Mouse (Mus musculus) CH12.LX (cell line): ENCODE data around the gene Fryl. TPM values are rescaled to one million over a fixed set of nuclear protein-coding genes. Genes with fewer than 3 reads are reported as not detected.

Source experiments
- DNase-seq: peaks from one replicate; pipeline ENCODE4 v3.0.0-alpha.2; 2013; ENCODE audit errors: extremely low read depth
- H3K27ac ChIP-seq: 2 replicates; pipeline ENCODE4 v1.5.1; 2012; ENCODE audit warnings: low read depth, mild to moderate bottlenecking, control low read depth, moderate library complexity; ENCODE audit not compliant: insufficient read depth
- H3K27me3 ChIP-seq: replicated peaks from 2 replicates; pipeline ENCODE3; 2012; ENCODE audit warnings: inconsistent platforms
- H3K36me3 ChIP-seq, 2 experiments: replicated peaks in 1 of 2; 2 replicates each; pipeline versions ENCODE3 to v1.6.1; 2012; ENCODE audit warnings: inconsistent platforms in 1 of 2, low read length in 1 of 2, mild to moderate bottlenecking in 1 of 2, mixed read lengths in 1 of 2, moderate library complexity in 1 of 2; ENCODE audit not compliant: control insufficient read depth in 1 of 2, insufficient read depth in 1 of 2
- H3K4me1 ChIP-seq, 2 experiments: 2 replicates each; pipeline ENCODE4 v1.6.1; 2012; ENCODE audit warnings: inconsistent platforms in 1 of 2, moderate library complexity in 1 of 2; ENCODE audit not compliant: insufficient read depth in 2 of 2, control insufficient read depth in 1 of 2
- H3K4me2 ChIP-seq: 2 replicates; pipeline ENCODE4 v1.6.1; 2012; ENCODE audit warnings: low read depth, mild to moderate bottlenecking, control low read depth; ENCODE audit not compliant: poor library complexity, insufficient read depth, severe bottlenecking
- H3K4me3 ChIP-seq, 3 experiments: fragments of 150-350 bp in 1 of 3; sonication (generic) in 1 of 3; replicated peaks in 1 of 3; 2 replicates each; pipeline versions ENCODE3 to v1.5.1; 2011 to 2012; ENCODE audit warnings: low read depth in 2 of 3, low read length in 2 of 3, mild to moderate bottlenecking in 2 of 3, moderate library complexity in 2 of 3, control low read depth in 1 of 3, improper control_type of control experiment in 1 of 3, inconsistent platforms in 1 of 3, mixed read lengths in 1 of 3; ENCODE audit not compliant: poor library complexity in 1 of 3
- H3K79me2 ChIP-seq: replicated peaks from 2 replicates; pipeline ENCODE4 v1.6.1; 2012; ENCODE audit warnings: mild to moderate bottlenecking, moderate library complexity; ENCODE audit not compliant: control insufficient read depth, poor library complexity, insufficient read depth, severe bottlenecking; ENCODE audit errors: extremely low read depth
- H3K9ac ChIP-seq: 2 replicates; pipeline ENCODE4 v1.6.1; 2012; ENCODE audit warnings: low read depth, mild to moderate bottlenecking, control low read depth, moderate library complexity; ENCODE audit not compliant: insufficient read depth
- H3K9me3 ChIP-seq: replicated peaks from 2 replicates; pipeline ENCODE3; 2012; ENCODE audit warnings: low read length, inconsistent platforms, mixed read lengths
- BHLHE40 ChIP-seq: IDR thresholded peaks from 2 replicates; pipeline ENCODE4 v1.6.1; 2011; ENCODE audit warnings: mild to moderate bottlenecking, low read depth, low read length, improper control_type of control experiment
- CHD1 ChIP-seq: IDR thresholded peaks from 2 replicates; pipeline ENCODE4 v1.6.1; 2012; ENCODE audit warnings: low read depth, low read length, improper control_type of control experiment, inconsistent platforms
- CHD2 ChIP-seq: IDR thresholded peaks from 2 replicates; pipeline ENCODE4 v1.6.1; 2011; ENCODE audit warnings: low read length, improper control_type of control experiment
- CTCF ChIP-seq, 2 experiments: IDR thresholded peaks in 1 of 2; conservative IDR thresholded peaks in 1 of 2; 2 replicates each; pipeline ENCODE4 v1.5.1; 2011 to 2012; ENCODE audit warnings: low read depth in 2 of 2, low read length in 2 of 2, improper control_type of control experiment in 1 of 2, inconsistent platforms in 1 of 2, mild to moderate bottlenecking in 1 of 2, moderate library complexity in 1 of 2
- EP300 ChIP-seq: IDR thresholded peaks from 2 replicates; pipeline ENCODE4 v1.6.1; 2011; ENCODE audit warnings: low read length, improper control_type of control experiment
- ETS1 ChIP-seq: conservative IDR thresholded peaks from 2 replicates; pipeline ENCODE4 v1.6.1; 2012; ENCODE audit warnings: low read depth, mild to moderate bottlenecking, inconsistent platforms, low read length, improper control_type of control experiment, moderate library complexity
- HCFC1 ChIP-seq: IDR thresholded peaks from 2 replicates; pipeline ENCODE4 v1.6.1; 2012; ENCODE audit warnings: low read depth, mild to moderate bottlenecking, inconsistent platforms, low read length, improper control_type of control experiment
- JUND ChIP-seq: conservative IDR thresholded peaks from 2 replicates; pipeline ENCODE4 v1.6.1; 2011; ENCODE audit warnings: low read depth, low read length, improper control_type of control experiment
- MAFK ChIP-seq: IDR thresholded peaks from 2 replicates; pipeline ENCODE4 v1.6.1; 2011; ENCODE audit warnings: low read length, improper control_type of control experiment; ENCODE audit not compliant: insufficient replicate concordance
- MAX ChIP-seq: IDR thresholded peaks from 2 replicates; pipeline ENCODE4 v1.6.1; 2011; ENCODE audit warnings: low read length, improper control_type of control experiment
- MAZ ChIP-seq: IDR thresholded peaks from 2 replicates; pipeline ENCODE4 v1.6.1; 2012; ENCODE audit warnings: low read depth, mild to moderate bottlenecking, inconsistent platforms, low read length, improper control_type of control experiment, moderate library complexity
- MEF2A ChIP-seq: IDR thresholded peaks from 2 replicates; pipeline ENCODE4 v1.6.1; 2014; ENCODE audit warnings: low read depth, mild to moderate bottlenecking, inconsistent platforms, low read length, improper control_type of control experiment, borderline replicate concordance
- MXI1 ChIP-seq: IDR thresholded peaks from 2 replicates; pipeline ENCODE4 v1.6.1; 2011; ENCODE audit warnings: mild to moderate bottlenecking, low read depth, low read length, improper control_type of control experiment
- NRF1 ChIP-seq: IDR thresholded peaks from 2 replicates; pipeline ENCODE4 v1.6.1; 2014; ENCODE audit warnings: low read depth, mild to moderate bottlenecking, inconsistent platforms, low read length, improper control_type of control experiment, moderate library complexity
- PAX5 ChIP-seq: IDR thresholded peaks from 2 replicates; pipeline ENCODE4 v1.6.1; 2012; ENCODE audit warnings: low read length, inconsistent platforms, mixed read lengths
- POLR2A ChIP-seq: IDR thresholded peaks from 2 replicates; pipeline ENCODE4 v1.6.1; 2011; ENCODE audit warnings: low read depth, mild to moderate bottlenecking, improper control_type of control experiment, low read length
- RCOR1 ChIP-seq: conservative IDR thresholded peaks from 2 replicates; pipeline ENCODE4 v1.6.1; 2012; ENCODE audit warnings: low read depth, mild to moderate bottlenecking, inconsistent platforms, low read length, improper control_type of control experiment
- SIN3A ChIP-seq: IDR thresholded peaks from 2 replicates; pipeline ENCODE4 v1.6.1; 2012; ENCODE audit warnings: low read length, improper control_type of control experiment, inconsistent platforms
- SMC3 ChIP-seq: IDR thresholded peaks from 2 replicates; pipeline ENCODE4 v1.6.1; 2011; ENCODE audit warnings: low read depth, low read length, improper control_type of control experiment
- TBP ChIP-seq: conservative IDR thresholded peaks from 2 replicates; pipeline ENCODE4 v1.6.1; 2011; ENCODE audit warnings: low read depth, low read length, improper control_type of control experiment
- TCF12 ChIP-seq: IDR thresholded peaks from 2 replicates; pipeline ENCODE4 v1.6.1; 2014; ENCODE audit warnings: low read depth, mild to moderate bottlenecking, inconsistent platforms, low read length, improper control_type of control experiment
- UBTF ChIP-seq: IDR thresholded peaks from 2 replicates; pipeline ENCODE4 v1.6.1; 2012; ENCODE audit warnings: low read depth, mild to moderate bottlenecking, inconsistent platforms, low read length, improper control_type of control experiment, moderate library complexity
- USF1 ChIP-seq: IDR thresholded peaks from 2 replicates; pipeline ENCODE4 v1.6.1; 2014; ENCODE audit warnings: low read depth, mild to moderate bottlenecking, inconsistent platforms, low read length, improper control_type of control experiment
- ZC3H11A ChIP-seq: IDR thresholded peaks from 2 replicates; pipeline ENCODE4 v1.6.1; 2012; ENCODE audit warnings: low read depth, mild to moderate bottlenecking, inconsistent platforms, low read length, improper control_type of control experiment
- ZMIZ1 ChIP-seq: IDR thresholded peaks from 2 replicates; pipeline ENCODE4 v1.6.1; 2012; ENCODE audit warnings: low read depth, mild to moderate bottlenecking, inconsistent platforms, low read length, improper control_type of control experiment
- ZNF384 ChIP-seq: IDR thresholded peaks from 2 replicates; pipeline ENCODE4 v1.6.1; 2012; ENCODE audit warnings: low read depth, low read length, improper control_type of control experiment, inconsistent platforms
- dilution Hi-C: fragments of 300-500 bp; cut with MboI; formaldehyde crosslinking; loops from 2 replicates; pipeline ENCODE4 v1.14.3; 2020; ENCODE audit warnings: low sequenced_read_pairs; ENCODE audit not compliant: extremely low pct_unique_long_range_greater_than_20kb, extremely low pct_ligation_motif_present
- in situ Hi-C: fragments of 300-500 bp; cut with MboI; formaldehyde crosslinking; loops from 3 replicates; pipeline ENCODE4 v1.14.3; 2019; ENCODE audit warnings: low sequenced_read_pairs, low pct_ligation_motif_present, low pct_unique_long_range_greater_than_20kb, mixed read lengths
- polyA plus RNA-seq: library from polyadenylated mRNA; unstranded; fragments of >175 nt; gene quantifications from 2 replicates; pipeline ENCODE4 v1.2.1, GENCODE M21; 2012; ENCODE audit warnings: low read depth; ENCODE audit not compliant: insufficient read length
- total RNA-seq, 2 experiments: library from RNA; depleted of rRNA; stranded (reverse); fragments of 300-350 nt in 1 of 2; fragments of >200 nt in 1 of 2; gene quantifications; 2 replicates each; pipeline ENCODE4 v1.2.3; 2012 to 2014

The Fryl gene
- total and polyA plus RNA-seq, 3 experiments = 23.2 to 38.4 (median 31.3) TPM

DNA sequence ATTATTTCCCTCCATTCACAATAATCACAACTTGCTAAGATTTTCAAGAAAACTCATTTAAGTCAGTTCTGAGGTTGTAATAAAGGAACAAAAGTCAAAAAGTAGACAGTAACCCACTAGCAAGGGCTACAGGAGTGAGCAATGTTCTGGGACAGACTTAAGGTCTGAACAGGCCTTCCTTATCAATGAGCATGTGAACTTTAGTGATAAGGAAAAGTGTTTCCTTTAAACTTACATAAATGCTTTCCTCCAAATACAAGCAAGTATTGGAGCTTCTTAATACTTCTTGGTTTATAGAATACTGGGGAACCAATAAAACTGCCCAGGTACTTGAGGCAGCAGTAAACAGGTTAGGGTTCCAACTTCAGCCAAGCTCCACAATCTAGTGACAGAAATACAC, 3.7 kb downstream of the Fryl start:
- dilution Hi-C loops = no loop called here
- H3K36me3 ChIP-seq = peaks cover 0 to 24% of the 10 kb centered on the region in 2 experiments

DNA sequence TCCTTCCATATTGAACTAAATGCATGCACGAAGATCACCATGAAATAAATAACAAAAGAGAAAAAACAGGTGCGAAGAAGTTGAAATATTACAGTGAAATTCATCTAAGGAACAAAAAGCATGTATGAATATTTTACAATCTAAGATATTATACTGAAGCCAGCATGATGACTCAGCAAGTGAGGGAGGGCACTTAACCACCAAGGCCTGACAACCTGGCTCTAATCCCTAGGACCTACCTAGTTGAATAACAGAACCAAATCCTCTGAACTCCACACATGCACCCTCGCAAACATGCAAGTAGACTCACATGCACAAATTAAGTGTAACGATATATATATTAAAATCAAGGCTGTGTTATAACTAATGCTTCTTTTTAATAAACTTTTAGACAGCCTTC, 7.1 kb downstream of the Fryl start:
- peaks cover 40% of the 10 kb centered on the region for H3K79me2 ChIP-seq
- no peak for DNase-seq
- no peak overlapping the region for H3K4me3 ChIP-seq
- H3K4me1 ChIP-seq = peaks cover 4 to 44% of the 10 kb centered on the region in 2 experiments; a peak in 3 of 4 replicates
- no peaks in the 10 kb centered on the region for H3K27me3 ChIP-seq
- H3K4me2 ChIP-seq = no peak overlapping the region
- TF ChIP-seq JUND = no peak
- TF ChIP-seq, all 38 proteins: peak for 0
- Histone ChIP-seq H3K36me3 (peaks cover 0 to 37% of the 10 kb centered on the region in 2 experiments), H3K27ac (no peak overlapping the region), H3K9ac (no peak overlapping the region), H3K9me3 (no peaks in the 10 kb centered on the region)
- dilution Hi-C loops (no loop called here), in situ Hi-C loops (no loop called here)

More for the DNA sequence above, 3.7 kb downstream of the Fryl start:
- H3K79me2 ChIP-seq = peaks cover 49% of the 10 kb centered on the region
- no peak overlapping the region for H3K4me2 ChIP-seq
- no peaks in the 10 kb centered on the region for H3K27me3 ChIP-seq
- no peak for DNase-seq
- H3K27ac ChIP-seq = no peak overlapping the region
- TF ChIP-seq POLR2A (no peak), TBP (no peak), CTCF (conservative IDR thresholded peaks at IDR 0.05 in 1 of 2, IDR thresholded peaks at IDR 0.05 in 1 of 2; ENCODE audit: low read depth in 2 of 2, low read length in 2 of 2) (no peak), CHD1 (no peak), HCFC1 (no peak), JUND (no peak), USF1 (no peak), BHLHE40 (no peak), ZNF384 (no peak), CHD2 (no peak)
- peaks cover 4 to 37% of the 10 kb centered on the region in 2 experiments; a peak in 3 of 4 replicates for H3K4me1 ChIP-seq
- H3K4me3 ChIP-seq = no peak overlapping the region
- in situ Hi-C loops = loop anchor here (10.0 kb wide), 1 partner anchor 48 kb away; no protein-coding TSS in a partner anchor
- H3K9ac ChIP-seq = no peak overlapping the region
- no peaks in the 10 kb centered on the region for H3K9me3 ChIP-seq

DNA sequence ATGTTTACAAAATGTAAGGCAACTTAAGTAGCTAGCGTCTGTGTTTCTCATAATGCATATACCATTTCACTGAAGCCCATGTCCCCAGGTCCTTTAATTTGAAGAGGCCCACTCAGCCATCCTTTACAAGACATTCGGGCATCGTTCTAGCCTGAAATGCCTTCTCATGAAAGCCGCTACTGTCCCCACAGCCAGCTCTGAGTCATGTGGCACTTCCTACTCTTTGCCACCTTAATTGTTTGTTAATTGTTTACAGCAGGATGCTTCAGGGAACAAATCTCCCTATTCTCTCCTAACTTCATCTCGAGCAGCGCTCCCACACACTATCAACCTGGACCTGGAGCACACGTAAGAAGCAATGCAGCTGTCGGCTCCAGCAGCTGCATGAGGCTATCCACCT, 8.2 kb downstream of the Fryl start:
- Histone ChIP-seq H3K27ac (no peak overlapping the region), H3K9me3 (no peaks in the 10 kb centered on the region), H3K4me2 (no peak overlapping the region), H3K79me2 (peaks cover 33% of the 10 kb centered on the region), H3K4me1 (peaks cover 4 to 34% of the 10 kb centered on the region in 2 experiments; a peak in 3 of 4 replicates), H3K27me3 (no peaks in the 10 kb centered on the region), H3K36me3 (peaks cover 0 to 42% of the 10 kb centered on the region in 2 experiments), H3K9ac (no peak overlapping the region), H3K4me3 (no peak overlapping the region)
- TF ChIP-seq MXI1 (no peak), ZC3H11A (no peak), HCFC1 (no peak), MAZ (no peak), MEF2A (no peak), ZMIZ1 (no peak), UBTF (no peak), TCF12 (no peak), BHLHE40 (no peak), EP300 (no peak), SIN3A (no peak), SMC3 (no peak), MAFK (no peak), JUND (no peak), RCOR1 (no peak), USF1 (no peak), MAX (no peak), ETS1 (no peak), NRF1 (no peak), PAX5 (no peak)
- no peak for DNase-seq
- in situ Hi-C loops = no loop called here
- dilution Hi-C loops = no loop called here
